Mouse (Mus musculus): ENCODE measurements at regions not wholly inside any gene's neighbourhood (a gene's known extent, or its start where the extent isn't known, plus 50 kb on each side); places are given as distances from the start of the nearest gene placed in this dataset.

DNA sequence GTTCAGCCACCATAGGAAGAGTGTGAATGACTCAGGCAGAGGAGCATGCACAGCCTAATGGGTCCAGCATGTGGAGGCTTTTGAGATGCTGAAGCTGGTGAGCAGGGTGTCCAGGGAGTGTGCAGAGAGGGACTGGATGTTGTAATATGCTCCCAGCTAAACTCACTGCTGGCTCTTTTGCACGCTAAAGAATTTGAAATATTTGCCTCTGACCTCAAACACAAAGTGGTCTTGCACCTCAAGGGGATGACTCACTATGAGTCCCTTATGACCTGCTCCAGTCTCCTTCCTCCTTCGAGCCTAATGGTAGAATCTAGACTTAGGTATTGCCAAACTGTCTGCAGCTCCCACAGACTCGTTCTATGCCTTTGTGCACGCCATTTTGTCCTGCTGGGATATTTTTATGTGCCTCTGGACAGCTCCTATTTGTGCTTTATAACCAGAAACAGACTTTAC lies 55.0 kb upstream of the Slit3 start:
- no peaks in the 10 kb centered on the region for H3K36me3 ChIP-seq
- H3K4me1 ChIP-seq (replicated peaks) = no peaks in the 10 kb centered on the region
- H3K27me3 ChIP-seq = no peaks in the 10 kb centered on the region
- no peaks in the 10 kb centered on the region for H3K9me3 ChIP-seq
- WGBS = 59% methylated on average over 4 of the region's 4 CpGs
- H3K4me2 ChIP-seq = no peak overlapping the region
- no peak overlapping the region for H3K27ac ChIP-seq (replicated peaks)
- no peak for ATAC-seq (ENCODE audit: low read depth)
- H3K4me3 ChIP-seq = no peak overlapping the region
- H3K9ac ChIP-seq = no peak overlapping the region

DNA sequence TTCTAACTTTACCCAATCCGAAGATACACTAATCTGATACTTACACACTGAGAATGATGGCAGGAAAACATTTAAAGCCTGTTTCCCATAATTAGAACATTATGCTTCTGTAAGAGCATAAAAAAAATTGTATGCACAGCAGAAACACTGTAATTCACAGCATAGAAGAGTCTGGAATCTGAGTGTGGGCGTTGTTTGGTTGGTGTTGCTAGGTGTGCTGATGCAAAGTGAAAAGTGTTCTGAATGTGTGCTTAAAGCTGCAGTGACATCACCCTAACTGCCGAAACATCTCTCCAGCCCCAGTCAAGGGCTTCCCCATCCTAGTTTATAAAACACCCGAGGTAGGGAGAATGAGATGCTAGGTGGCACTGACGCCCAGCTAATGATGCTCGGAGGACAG lies 63.2 kb upstream of the Slit3 start:
- H3K36me3 ChIP-seq = no peaks in the 10 kb centered on the region

DNA sequence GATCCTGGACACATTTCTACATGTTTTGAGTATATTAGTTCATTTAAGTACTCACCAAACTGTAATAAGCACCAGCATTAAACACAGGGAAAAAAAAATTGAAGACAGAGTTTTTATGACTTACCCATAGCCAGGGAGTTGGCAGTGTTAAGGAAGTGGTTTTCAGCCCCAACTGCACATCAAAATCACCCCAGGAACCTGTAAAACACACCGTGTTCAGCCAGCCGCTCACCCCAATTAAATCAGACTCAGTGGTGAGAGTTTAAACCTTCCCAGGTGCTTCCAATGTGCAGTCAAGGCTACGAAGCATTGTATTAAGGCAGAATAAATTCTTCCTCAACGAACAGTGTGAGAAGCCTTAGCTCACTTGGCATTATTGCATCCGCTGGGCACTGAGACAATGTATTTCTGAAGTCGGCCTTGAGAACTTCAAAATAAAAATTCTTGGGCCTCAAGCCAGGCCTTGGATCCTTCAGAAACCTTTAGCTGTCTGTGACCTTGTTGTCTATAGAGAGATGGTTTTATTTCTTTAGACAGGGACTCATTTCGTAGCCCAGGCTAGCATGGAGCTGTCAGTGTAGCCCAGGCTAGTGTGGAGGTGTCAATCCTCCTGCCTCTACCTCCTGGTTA lies 65.4 kb upstream of the Slit3 start:
- WGBS = 86% methylated on average over 7 of the region's 7 CpGs
- Histone ChIP-seq H3K9me3 (no peaks in the 10 kb centered on the region), H3K27me3 (no peaks in the 10 kb centered on the region), H3K4me3 (no peak overlapping the region), H3K9ac (no peak overlapping the region), H3K4me1 (replicated peaks) (no peaks in the 10 kb centered on the region), H3K27ac (replicated peaks) (no peak overlapping the region), H3K4me2 (no peak overlapping the region), H3K36me3 (no peaks in the 10 kb centered on the region)
- ATAC-seq (ENCODE audit: low read depth) = no peak

More for the DNA sequence above, 63.2 kb upstream of the Slit3 start:
- no peak overlapping the region for H3K27ac ChIP-seq (replicated peaks)
- no peak overlapping the region for H3K9ac ChIP-seq
- no peak overlapping the region for H3K4me3 ChIP-seq
- 89% methylated on average over 6 of the region's 6 CpGs for WGBS
- H3K4me1 ChIP-seq (replicated peaks) = no peaks in the 10 kb centered on the region
- no peak for ATAC-seq (ENCODE audit: low read depth)
- H3K9me3 ChIP-seq = no peaks in the 10 kb centered on the region
- no peak overlapping the region for H3K4me2 ChIP-seq
- H3K27me3 ChIP-seq = no peaks in the 10 kb centered on the region

DNA sequence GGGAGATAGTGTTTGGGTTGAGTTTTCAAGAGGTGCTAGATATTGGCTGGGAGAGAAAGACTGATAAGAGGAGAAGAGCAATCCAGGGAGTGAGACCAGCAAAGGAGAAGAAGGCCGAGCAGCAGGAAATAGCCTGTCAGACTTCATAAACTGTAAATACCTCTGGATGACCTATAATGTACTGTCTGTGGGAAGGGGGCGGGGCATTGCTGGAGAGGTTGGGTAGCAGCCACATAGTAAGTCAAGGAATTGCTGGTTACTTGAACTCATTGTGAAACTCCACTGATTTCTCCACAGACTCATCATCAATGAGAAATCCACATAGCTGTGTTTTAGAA lies 67.4 kb upstream of the Slit3 start:
- no peak overlapping the region for H3K27ac ChIP-seq (replicated peaks)
- 68% methylated on average over 2 of the region's 2 CpGs for WGBS
- H3K4me2 ChIP-seq = no peak overlapping the region
- no peaks in the 10 kb centered on the region for H3K36me3 ChIP-seq
- H3K4me3 ChIP-seq = no peak overlapping the region
- H3K4me1 ChIP-seq (replicated peaks) = no peaks in the 10 kb centered on the region
- no peaks in the 10 kb centered on the region for H3K27me3 ChIP-seq
- ATAC-seq (ENCODE audit: low read depth) = no peak
- H3K9ac ChIP-seq = no peak overlapping the region
- no peaks in the 10 kb centered on the region for H3K9me3 ChIP-seq

DNA sequence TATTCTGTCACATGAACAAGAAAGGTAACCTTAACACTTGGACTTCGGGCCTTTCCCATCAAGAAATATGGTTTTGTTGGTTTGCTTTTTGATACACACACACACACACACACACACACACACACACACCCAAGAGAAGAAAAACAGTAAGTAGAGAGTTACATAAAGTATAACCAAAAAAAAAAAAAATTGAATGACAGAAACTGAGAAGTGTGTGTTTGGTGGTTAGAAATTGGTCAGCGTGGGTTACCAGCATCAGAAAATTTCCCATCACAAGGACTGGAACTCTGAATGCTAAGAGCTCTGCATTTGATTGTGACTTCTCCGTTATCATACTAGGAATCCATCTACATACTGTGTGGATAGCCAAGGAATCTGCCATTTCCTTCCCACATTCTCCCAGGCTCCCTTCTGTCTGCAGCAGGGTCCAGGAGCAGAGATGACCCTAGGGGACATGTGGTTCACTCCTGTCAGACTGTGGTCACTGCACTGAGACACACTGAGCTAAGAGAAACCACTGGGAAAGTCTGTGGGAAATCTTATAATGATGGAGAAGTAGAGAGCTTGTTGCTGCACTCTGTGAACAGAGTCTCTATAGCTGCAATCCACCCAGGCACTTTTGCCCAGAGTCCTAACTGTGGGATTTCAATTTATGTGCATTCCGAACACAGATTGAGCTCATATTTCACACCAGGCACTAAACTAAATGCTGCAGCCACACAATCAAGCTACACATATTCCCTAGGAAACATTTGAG lies 68.0 kb upstream of the Slit3 start:
- H3K9ac ChIP-seq = no peak overlapping the region
- no peaks in the 10 kb centered on the region for H3K9me3 ChIP-seq
- 83% methylated on average over 4 of the region's 4 CpGs for WGBS
- no peak for ATAC-seq (ENCODE audit: low read depth)
- no peaks in the 10 kb centered on the region for H3K4me1 ChIP-seq (replicated peaks)
- no peaks in the 10 kb centered on the region for H3K36me3 ChIP-seq
- H3K27ac ChIP-seq (replicated peaks) = no peak overlapping the region
- H3K4me3 ChIP-seq = no peak overlapping the region
- no peak overlapping the region for H3K4me2 ChIP-seq
- no peaks in the 10 kb centered on the region for H3K27me3 ChIP-seq

DNA sequence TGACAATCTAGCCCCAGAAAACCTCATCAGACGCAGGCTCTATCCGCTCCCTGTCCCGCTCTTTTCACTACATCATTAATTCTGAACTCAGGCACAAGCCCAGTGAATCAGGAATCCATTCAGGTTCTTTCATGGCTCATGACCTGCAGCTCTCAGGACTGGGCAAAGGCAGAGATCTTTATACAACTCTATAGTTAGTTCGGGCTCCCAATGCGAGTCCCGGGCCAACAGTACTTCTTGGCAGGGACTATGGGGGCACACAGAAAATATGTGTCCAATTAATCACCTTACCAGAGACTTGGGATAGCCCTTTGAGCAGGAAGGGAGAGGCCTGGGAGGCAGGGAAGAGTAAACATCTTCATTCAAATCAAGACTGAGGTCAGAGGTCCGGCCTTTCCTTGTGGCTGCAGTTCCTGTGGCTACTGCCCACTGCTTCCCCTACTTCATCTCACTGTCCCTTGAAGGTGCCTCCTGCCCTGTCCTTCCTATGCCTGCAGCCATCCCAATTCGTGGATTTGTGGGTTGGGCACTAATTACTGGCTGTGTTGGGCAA lies 71.3 kb upstream of the Slit3 start:
- Histone ChIP-seq H3K4me3 (no peak overlapping the region), H3K4me1 (replicated peaks) (no peaks in the 10 kb centered on the region)

DNA sequence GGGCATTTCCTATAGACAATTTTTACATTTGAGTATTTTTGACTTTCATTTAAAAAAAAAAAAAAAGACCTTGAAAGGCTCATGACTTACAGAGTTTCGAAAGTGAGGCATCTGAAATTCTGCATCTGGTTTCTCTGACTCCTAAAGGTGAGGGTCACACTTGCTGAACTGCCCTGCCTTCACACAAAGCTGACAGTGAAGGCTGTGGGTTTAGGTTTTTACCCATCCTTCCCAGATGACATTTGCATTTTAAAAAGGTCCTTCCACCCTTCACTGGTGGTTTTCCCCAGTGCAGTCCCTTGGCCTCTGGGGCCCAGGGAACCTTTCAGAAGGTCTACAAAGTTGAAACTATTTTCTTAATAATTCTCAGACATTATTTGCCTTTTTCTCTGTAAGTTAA lies 76.4 kb upstream of the Slit3 start:
- H3K27ac ChIP-seq (replicated peaks) = no peak overlapping the region
- H3K4me3 ChIP-seq = no peak overlapping the region

More for the DNA sequence above, 71.3 kb upstream of the Slit3 start:
- H3K36me3 ChIP-seq = no peaks in the 10 kb centered on the region
- H3K9me3 ChIP-seq = no peaks in the 10 kb centered on the region
- WGBS = 75% methylated on average over 8 of the region's 8 CpGs
- H3K9ac ChIP-seq = no peak overlapping the region
- no peak for ATAC-seq (ENCODE audit: low read depth)
- no peaks in the 10 kb centered on the region for H3K27me3 ChIP-seq
- H3K4me2 ChIP-seq = no peak overlapping the region
- no peak overlapping the region for H3K27ac ChIP-seq (replicated peaks)

DNA sequence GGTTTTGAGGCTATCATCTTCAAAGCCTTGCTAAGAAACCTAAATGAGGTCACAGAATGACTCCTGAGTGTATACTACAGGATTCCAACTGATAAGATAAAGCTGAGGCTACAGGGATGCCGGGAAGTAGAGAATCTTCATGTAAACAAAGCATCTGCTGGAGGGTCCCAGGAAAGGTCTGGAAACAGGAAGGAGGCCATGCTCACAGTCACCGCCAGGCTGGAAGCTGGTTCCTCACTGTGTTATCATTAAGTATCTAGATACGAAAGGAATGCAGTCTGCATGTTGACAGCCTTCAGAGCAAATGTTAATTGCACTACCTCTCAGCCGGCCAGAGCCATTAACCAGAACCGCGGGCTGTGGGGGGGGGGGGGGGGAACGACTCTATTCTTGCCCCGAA lies 96.6 kb upstream of the Slit3 start:
- ATAC-seq (ENCODE audit: low read depth) = no peak
- no peak overlapping the region for H3K27ac ChIP-seq (replicated peaks)
- no peaks in the 10 kb centered on the region for H3K4me1 ChIP-seq (replicated peaks)
- no peak overlapping the region for H3K9ac ChIP-seq
- H3K4me2 ChIP-seq = no peak overlapping the region
- WGBS = 41% methylated on average over 8 of the region's 8 CpGs
- peaks cover 7% of the 10 kb centered on the region; the same call in 1 of the 2 replicates for H3K9me3 ChIP-seq
- no peaks in the 10 kb centered on the region for H3K27me3 ChIP-seq
- no peaks in the 10 kb centered on the region for H3K36me3 ChIP-seq
- H3K4me3 ChIP-seq = no peak overlapping the region

More for the DNA sequence above, 76.4 kb upstream of the Slit3 start:
- H3K9me3 ChIP-seq = no peaks in the 10 kb centered on the region
- 89% methylated on average over 1 of the region's 1 CpGs for WGBS
- H3K36me3 ChIP-seq = no peaks in the 10 kb centered on the region
- H3K9ac ChIP-seq = no peak overlapping the region
- H3K27me3 ChIP-seq = no peaks in the 10 kb centered on the region
- no peak for ATAC-seq (ENCODE audit: low read depth)
- no peaks in the 10 kb centered on the region for H3K4me1 ChIP-seq (replicated peaks)
- no peak overlapping the region for H3K4me2 ChIP-seq

DNA sequence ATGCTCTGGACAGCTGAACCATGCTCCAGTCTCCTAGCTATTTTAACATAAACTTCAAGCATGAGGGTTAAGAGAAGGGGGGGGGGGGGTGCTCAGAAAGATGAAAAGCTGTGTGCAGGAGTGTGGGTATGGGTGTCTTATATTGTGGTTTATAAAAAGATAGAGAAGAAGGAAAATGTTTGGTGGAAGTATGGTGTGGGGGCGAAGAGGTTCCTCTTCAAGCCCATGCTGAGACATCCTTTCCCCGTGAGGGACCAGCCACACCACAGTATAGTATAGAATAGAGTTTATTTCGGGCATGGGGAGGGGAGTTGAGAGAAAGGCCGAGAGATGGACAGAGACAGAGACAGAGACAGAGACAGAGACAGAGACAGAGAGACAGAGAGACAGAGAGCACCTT lies 97.2 kb upstream of the Slit3 start:
- Histone ChIP-seq H3K4me1 (replicated peaks) (no peaks in the 10 kb centered on the region), H3K27ac (replicated peaks) (no peak overlapping the region), H3K9ac (no peak overlapping the region), H3K27me3 (no peaks in the 10 kb centered on the region), H3K9me3 (peaks cover 7% of the 10 kb centered on the region; the same call in 1 of the 2 replicates), H3K4me2 (no peak overlapping the region), H3K4me3 (no peak overlapping the region), H3K36me3 (no peaks in the 10 kb centered on the region)
- 89% methylated on average over 4 of the region's 4 CpGs for WGBS
- no peak for ATAC-seq (ENCODE audit: low read depth)

DNA sequence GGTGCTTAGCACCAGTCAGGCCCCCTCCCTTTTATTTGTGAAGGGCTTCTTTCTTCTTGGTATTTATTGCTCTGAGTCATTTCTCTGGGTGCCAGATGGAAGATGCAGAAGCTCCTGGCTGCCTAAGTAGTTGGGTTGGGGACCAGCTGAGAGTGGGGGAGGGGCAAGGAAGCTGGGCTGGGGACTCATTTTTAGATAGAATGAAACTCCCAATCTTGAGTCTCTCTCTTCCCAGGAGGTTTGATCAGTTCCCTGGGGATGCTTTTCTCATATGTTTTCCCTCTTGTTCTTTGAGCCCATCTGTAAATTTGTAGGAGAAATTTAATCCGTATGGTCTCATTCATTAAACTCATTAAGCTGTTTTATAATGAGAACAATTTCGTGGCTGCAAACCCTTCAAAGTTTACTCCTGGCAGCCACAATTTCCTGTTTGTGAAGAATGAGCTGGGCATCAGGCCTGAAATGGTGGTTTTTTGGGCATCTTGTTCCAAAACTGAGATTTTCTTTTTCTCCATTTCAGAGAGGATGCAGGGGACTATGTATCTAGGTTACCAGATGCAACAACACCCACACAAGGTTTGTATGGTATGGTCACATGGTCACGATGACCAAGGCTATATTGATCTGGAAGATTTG lies 98.9 kb upstream of the Slit3 start:
- no peak for ATAC-seq (ENCODE audit: low read depth)
- Histone ChIP-seq H3K4me1 (replicated peaks) (no peaks in the 10 kb centered on the region), H3K4me3 (no peak overlapping the region), H3K27me3 (no peaks in the 10 kb centered on the region), H3K9ac (no peak overlapping the region), H3K4me2 (no peak overlapping the region), H3K36me3 (no peaks in the 10 kb centered on the region), H3K9me3 (peaks cover 7% of the 10 kb centered on the region; the same call in 1 of the 2 replicates), H3K27ac (replicated peaks) (no peak overlapping the region)
- WGBS = 64% methylated on average over 3 of the region's 3 CpGs

DNA sequence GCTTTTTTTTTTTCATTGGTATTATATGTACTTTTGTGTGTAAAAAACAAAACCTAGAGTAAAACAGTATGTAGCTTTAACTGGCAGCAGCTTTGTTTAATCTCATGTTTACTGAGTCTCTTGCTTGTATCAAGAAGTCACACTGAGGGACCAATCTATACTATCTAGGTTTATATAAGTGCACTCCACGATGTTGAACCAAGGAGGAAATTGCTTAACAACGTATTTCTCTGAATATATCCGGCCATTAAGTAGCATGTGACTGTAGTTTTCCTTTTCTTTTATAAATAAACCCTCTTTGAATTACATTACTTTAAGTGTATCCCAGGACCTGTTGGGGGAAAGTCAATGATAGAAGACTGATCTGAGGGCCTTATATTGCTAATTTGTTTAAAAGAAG lies 104.0 kb upstream of the Slit3 start:
- Histone ChIP-seq H3K4me2 (no peak overlapping the region), H3K4me3 (no peak overlapping the region), H3K36me3 (no peaks in the 10 kb centered on the region), H3K4me1 (replicated peaks) (peaks cover 2% of the 10 kb centered on the region), H3K27me3 (no peaks in the 10 kb centered on the region), H3K9me3 (peaks cover 7% of the 10 kb centered on the region; the same call in 1 of the 2 replicates), H3K9ac (no peak overlapping the region), H3K27ac (replicated peaks) (no peak overlapping the region)
- 84% methylated on average over 3 of the region's 3 CpGs for WGBS
- no peak for ATAC-seq (ENCODE audit: low read depth)

All from neural tube, embryonic 13.5 days (tissue).